Mouse (Mus musculus) hindbrain, embryonic 11.5 days (tissue): ENCODE results near the gene Ypel2. TPM values are rescaled to one million over a fixed set of nuclear protein-coding genes. Genes with fewer than 3 reads are reported as not detected.

Experiments
- ATAC-seq: fragments of 200-750 bp; cut with Nextera tagmentation; 2 replicates; pipeline ENCODE4 v1.8.0; 2017; ENCODE audit warnings: mild to moderate bottlenecking, moderate TSS enrichment, moderate library complexity; ENCODE audit not compliant: low FRiP score
- DNase-seq: peaks from one replicate; pipeline ENCODE4 v3.0.0-alpha.2; 2015; ENCODE audit warnings: low spot score
- H3K27ac ChIP-seq: fragments of 300-500 bp; sonication (generic); 2 replicates; pipeline ENCODE4 v1.5.1; 2014; ENCODE audit warnings: mild to moderate bottlenecking, low read depth, low read length
- H3K27me3 ChIP-seq: fragments of 300-500 bp; sonication (generic); 2 replicates; pipeline ENCODE4 v1.6.1; 2014; ENCODE audit warnings: mild to moderate bottlenecking, low read length, moderate library complexity, mixed read lengths; ENCODE audit not compliant: control insufficient read depth, insufficient read depth
- H3K36me3 ChIP-seq: fragments of 300-500 bp; sonication (generic); 2 replicates; pipeline ENCODE4 v1.6.1; 2014; ENCODE audit warnings: mild to moderate bottlenecking, low read length, moderate library complexity, mixed read lengths; ENCODE audit not compliant: control insufficient read depth, insufficient read depth
- H3K4me1 ChIP-seq: fragments of 300-500 bp; sonication (generic); replicated peaks from 2 replicates; pipeline ENCODE4 v1.6.1; 2014; ENCODE audit warnings: low read length, mixed read lengths; ENCODE audit not compliant: control insufficient read depth, insufficient read depth
- H3K4me2 ChIP-seq: fragments of 300-500 bp; sonication (generic); replicated peaks from 2 replicates; pipeline ENCODE4 v1.6.1; 2014; ENCODE audit warnings: mild to moderate bottlenecking, low read depth, low read length
- H3K4me3 ChIP-seq: fragments of 300-500 bp; sonication (generic); 2 replicates; pipeline ENCODE4 v1.5.1; 2014; ENCODE audit warnings: low read depth, low read length
- H3K9ac ChIP-seq: fragments of 300-500 bp; sonication (generic); 2 replicates; pipeline ENCODE4 v1.6.1; 2014; ENCODE audit warnings: low read depth, low read length
- H3K9me3 ChIP-seq: fragments of 300-500 bp; sonication (generic); 2 replicates; pipeline ENCODE4 v1.6.1; 2016; ENCODE audit warnings: low read length; ENCODE audit not compliant: control insufficient read depth
- WGBS: fragments of 180-500 bp; shearing (Covaris S2); extraction: QIAGEN DNeasy Blood & Tissue Kit; methylation state at CpG from one replicate; pipeline ENCODE4 v1.1.7; 2014; 5-methylcytosine and 5-hydroxymethylcytosine counted together
- polyA plus RNA-seq: library from polyadenylated mRNA; unstranded; fragments of >200 nt; fragmentation: Nextera tagmentation; extraction: Ambion mirVana; gene quantifications from 2 replicates; pipeline ENCODE4 v1.2.1, GENCODE M21; 2014

Gene Ypel2
- polyA plus RNA-seq, 1 experiment from 2014 or later: 6.8 TPM

GRCm38 (mm10) chr11:86990309-86990708 lies 3.2 kb downstream of the Ypel2 start:
- H3K9ac ChIP-seq: no peak overlapping the region
- H3K4me2 ChIP-seq: no peak overlapping the region
- peaks cover 5% of the 10 kb centered on the region for H3K4me1 ChIP-seq
- ATAC-seq (no peak), DNase-seq (no peak)
- no peak overlapping the region for H3K4me3 ChIP-seq
- H3K27me3 ChIP-seq: no peaks in the 10 kb centered on the region
- H3K27ac ChIP-seq: peak overlapping the region; percentile 63; the same call in 1 of the 2 replicates
- no peaks in the 10 kb centered on the region for H3K9me3 ChIP-seq
- 46% methylated on average over 3 of the region's 3 CpGs for WGBS
- no peaks in the 10 kb centered on the region for H3K36me3 ChIP-seq

- Histone ChIP-seq H3K9ac (no peak overlapping the region), H3K36me3 (no peaks in the 10 kb centered on the region), H3K4me3 (no peak overlapping the region), H3K4me1 (peaks cover 4% of the 10 kb centered on the region), H3K27ac (no peak overlapping the region), H3K4me2 (no peak overlapping the region), H3K9me3 (no peaks in the 10 kb centered on the region), H3K27me3 (no peaks in the 10 kb centered on the region)
- WGBS: 65% methylated on average over 3 of the region's 3 CpGs
- ATAC-seq (no peak), DNase-seq (no peak)
Measured at GRCm38 (mm10) chr11:86984990-86985389, 8.5 kb downstream of the Ypel2 start.

DNA sequence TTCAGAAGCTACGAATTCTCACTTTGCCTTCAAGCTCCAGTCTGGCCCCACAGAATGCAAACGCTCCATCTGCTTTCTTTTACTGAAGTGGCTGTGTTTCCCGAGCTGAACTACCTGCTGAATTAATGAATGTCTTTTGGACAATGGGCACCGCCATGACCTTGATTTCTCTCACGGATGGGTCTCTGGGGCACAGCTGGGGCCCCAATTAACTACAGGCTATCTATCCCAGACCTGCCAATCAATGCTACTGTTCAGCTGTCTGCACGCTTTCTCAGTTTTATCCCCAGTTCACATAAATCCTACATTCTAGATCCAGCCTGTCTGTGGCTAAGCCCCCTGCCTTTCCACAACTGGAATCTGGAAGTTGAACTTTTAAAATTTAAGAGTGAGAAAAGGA lies 10.5 kb downstream of the Ypel2 start:
- Histone ChIP-seq H3K27ac (0 out of 2 replicates have a peak overlapping the region, but pooled peaks have one; percentile 12), H3K9me3 (no peaks in the 10 kb centered on the region), H3K27me3 (no peaks in the 10 kb centered on the region), H3K4me2 (no peak overlapping the region), H3K36me3 (no peaks in the 10 kb centered on the region), H3K4me3 (no peak overlapping the region), H3K4me1 (peaks cover 4% of the 10 kb centered on the region), H3K9ac (no peak overlapping the region)
- DNase-seq (peak; percentile 49), ATAC-seq (peak; percentile 59)
- 37% methylated on average over 6 of the region's 6 CpGs for WGBS

DNA sequence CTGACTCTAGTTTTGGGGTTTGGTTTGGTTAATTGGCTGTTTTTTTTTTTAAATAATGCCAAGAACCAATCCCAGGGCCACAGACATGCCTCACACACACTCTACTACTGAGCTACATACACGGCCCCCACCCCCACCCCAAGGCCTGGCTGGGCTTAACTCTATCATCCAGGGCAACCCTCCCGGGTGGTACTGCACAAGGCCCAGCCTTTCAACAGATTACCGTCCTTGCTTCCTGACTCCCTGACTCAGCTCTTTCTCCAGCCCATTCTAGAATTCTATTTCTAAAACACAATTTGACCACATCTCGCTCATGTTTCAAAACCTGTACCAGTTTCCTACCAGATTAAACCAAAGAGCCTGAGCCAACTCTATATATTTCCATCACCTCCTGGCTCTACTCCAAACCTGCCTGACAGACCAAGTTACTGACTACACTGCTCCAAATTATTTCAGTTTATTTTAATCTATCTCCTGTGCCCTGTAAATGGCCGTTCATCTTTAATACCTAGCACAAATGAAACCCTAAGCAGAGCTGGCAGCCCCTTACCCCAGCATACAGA lies 12.2 kb downstream of the Ypel2 start:
- Histone ChIP-seq H3K36me3 (no peaks in the 10 kb centered on the region), H3K9me3 (no peaks in the 10 kb centered on the region), H3K4me1 (peaks cover 4% of the 10 kb centered on the region), H3K4me2 (no peak overlapping the region), H3K27me3 (no peaks in the 10 kb centered on the region), H3K4me3 (no peak overlapping the region), H3K9ac (no peak overlapping the region), H3K27ac (no peak overlapping the region)
- WGBS: 71% methylated on average over 5 of the region's 5 CpGs
- ATAC-seq (no peak), DNase-seq (no peak)

- H3K27me3 ChIP-seq: no peaks in the 10 kb centered on the region
- H3K4me1 ChIP-seq: peaks cover 4% of the 10 kb centered on the region
- no peak overlapping the region for H3K4me2 ChIP-seq
- no peaks in the 10 kb centered on the region for H3K9me3 ChIP-seq
- DNase-seq (no peak), ATAC-seq (no peak)
- 89% methylated on average over 6 of the region's 6 CpGs for WGBS
- no peak overlapping the region for H3K4me3 ChIP-seq
- no peak overlapping the region for H3K27ac ChIP-seq
- no peak overlapping the region for H3K9ac ChIP-seq
- no peaks in the 10 kb centered on the region for H3K36me3 ChIP-seq
Measured at GRCm38 (mm10) chr11:86980526-86980925, 13.0 kb downstream of the Ypel2 start.

- ATAC-seq (no peak), DNase-seq (no peak)
- H3K4me3 ChIP-seq: no peak overlapping the region
- no peaks in the 10 kb centered on the region for H3K36me3 ChIP-seq
- H3K9me3 ChIP-seq: no peaks in the 10 kb centered on the region
- H3K4me1 ChIP-seq: peaks cover 4% of the 10 kb centered on the region
- no peak overlapping the region for H3K27ac ChIP-seq
- no peak overlapping the region for H3K4me2 ChIP-seq
- no peaks in the 10 kb centered on the region for H3K27me3 ChIP-seq
- no peak overlapping the region for H3K9ac ChIP-seq
- WGBS: 93% methylated on average over 7 of the region's 7 CpGs
Measured at GRCm38 (mm10) chr11:86979799-86980198, 13.7 kb downstream of the Ypel2 start.

GRCm38 (mm10) chr11:86977242-86977641 lies 16.3 kb downstream of the Ypel2 start:
- WGBS: 94% methylated on average over 5 of the region's 5 CpGs
- Histone ChIP-seq H3K9me3 (no peaks in the 10 kb centered on the region), H3K36me3 (no peaks in the 10 kb centered on the region), H3K27ac (no peak overlapping the region), H3K4me2 (no peak overlapping the region), H3K27me3 (no peaks in the 10 kb centered on the region), H3K4me1 (no peaks in the 10 kb centered on the region; the same call in none of the 2 replicates), H3K9ac (no peak overlapping the region), H3K4me3 (no peak overlapping the region)
- DNase-seq: no peak
- no peak for ATAC-seq

DNA sequence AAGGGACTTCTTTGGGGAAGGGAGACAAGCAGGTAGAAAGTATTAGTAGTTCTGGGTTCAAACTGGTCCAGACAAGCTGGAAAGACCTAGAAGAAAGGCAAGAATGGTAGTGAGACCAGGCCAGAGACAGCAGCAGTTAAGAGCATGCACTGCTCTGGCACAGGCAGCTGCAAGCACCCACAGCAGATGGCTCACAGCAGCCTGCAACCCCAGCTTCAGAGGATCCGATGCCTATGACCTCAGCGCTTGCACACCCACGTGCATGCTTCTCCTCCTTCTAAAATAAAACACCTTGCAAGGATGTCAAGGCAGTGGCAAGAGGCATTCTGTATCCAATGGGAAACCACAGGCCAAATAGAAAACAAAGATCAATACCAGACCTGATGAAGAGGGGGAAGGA lies 19.1 kb downstream of the Ypel2 start:
- no peak for DNase-seq
- no peaks in the 10 kb centered on the region; the same call in 1 of the 2 replicates for H3K4me1 ChIP-seq

DNA sequence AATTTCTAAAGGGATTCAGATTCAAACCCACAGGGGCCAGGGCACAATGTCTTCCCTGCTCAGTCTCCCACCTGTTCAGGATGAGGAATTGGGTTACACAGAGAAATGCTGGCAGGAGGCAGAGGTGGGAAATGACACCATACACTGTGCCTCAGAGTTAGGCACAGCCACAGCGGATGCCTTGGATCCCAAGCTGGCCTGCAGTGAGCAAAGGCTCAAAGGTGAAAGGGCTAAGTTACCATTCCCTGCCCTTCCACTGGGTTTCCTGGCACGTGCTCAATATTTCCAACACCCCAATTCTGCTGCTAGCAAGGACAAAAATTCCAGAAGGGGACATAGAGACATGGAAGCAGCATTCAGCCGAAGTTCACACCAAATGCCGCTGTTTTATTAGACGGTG lies 20.3 kb downstream of the Ypel2 start:
- no peak overlapping the region; the same call in 1 of the 2 replicates for H3K9ac ChIP-seq
- no peak for ATAC-seq

More for the DNA sequence above, 19.1 kb downstream of the Ypel2 start:
- Histone ChIP-seq H3K9ac (no peak overlapping the region), H3K36me3 (no peaks in the 10 kb centered on the region), H3K4me3 (no peak overlapping the region), H3K4me2 (no peak overlapping the region), H3K9me3 (no peaks in the 10 kb centered on the region), H3K27ac (no peak overlapping the region), H3K27me3 (no peaks in the 10 kb centered on the region)
- whole genome bisulfite sequencing: 73% methylated on average over 3 of the region's 3 CpGs
- no peak for ATAC-seq

More for the DNA sequence above, 20.3 kb downstream of the Ypel2 start:
- Histone ChIP-seq H3K27me3 (no peaks in the 10 kb centered on the region), H3K4me1 (peaks cover 2% of the 10 kb centered on the region; the same call in 1 of the 2 replicates), H3K27ac (no peak overlapping the region), H3K4me3 (no peak overlapping the region), H3K36me3 (no peaks in the 10 kb centered on the region), H3K4me2 (no peak overlapping the region), H3K9me3 (no peaks in the 10 kb centered on the region)
- WGBS: 65% methylated on average over 5 of the region's 5 CpGs
- no peak for DNase-seq
